Mouse (Mus musculus) bone marrow, adult 2 months (tissue): ENCODE results near the gene Ssr4.

ENCODE experiments used
- CTCF ChIP-seq: fragments of 200-500 bp; IDR thresholded peaks from 2 replicates; pipeline ENCODE4 v1.5.1; 2011; ENCODE audit warnings: low read length, control low read depth; ENCODE audit not compliant: control insufficient read depth, insufficient read depth
- POLR2A ChIP-seq: fragments of 200-500 bp; IDR thresholded peaks from 2 replicates; pipeline ENCODE4 v1.6.1; 2011; ENCODE audit warnings: low read depth, mild to moderate bottlenecking, control low read depth, low read length, borderline replicate concordance; ENCODE audit not compliant: control insufficient read depth

- TF ChIP-seq POLR2A = no peak
- TF ChIP-seq CTCF = no peak
Measured at GRCm38 (mm10) chrX:73835731-73836130, 48.9 kb downstream of the Ssr4 start.
